Mouse (Mus musculus) ES-Bruce4 (cell line): ENCODE measurements at regions not wholly inside any gene's neighbourhood (a gene's known extent, or its start where the extent isn't known, plus 50 kb on each side); places are given as distances from the start of the nearest gene placed in this dataset.

Source experiments
- H3K27ac ChIP-seq: 2 replicates; pipeline ENCODE4 v1.5.1; 2012; ENCODE audit warnings: low read length, inconsistent platforms; ENCODE audit not compliant: insufficient read depth
- H3K27me3 ChIP-seq: 2 replicates; pipeline ENCODE4 v1.6.1; 2012; ENCODE audit warnings: mild to moderate bottlenecking, low read length, inconsistent platforms; ENCODE audit not compliant: control insufficient read depth, poor library complexity, insufficient read depth, severe bottlenecking
- H3K36me3 ChIP-seq: 2 replicates; pipeline ENCODE4 v1.6.1; 2012; ENCODE audit warnings: inconsistent platforms, mild to moderate bottlenecking, low read length, moderate library complexity; ENCODE audit not compliant: control insufficient read depth, poor library complexity, insufficient read depth, severe bottlenecking
- H3K4me1 ChIP-seq: one replicate; pipeline ENCODE4 v1.8.1; 2011; ENCODE audit warnings: low read length; ENCODE audit not compliant: control insufficient read depth, insufficient read depth
- H3K4me3 ChIP-seq: 2 replicates; pipeline ENCODE4 v1.5.1; 2011; ENCODE audit warnings: low read depth, mild to moderate bottlenecking, low read length
- H3K9ac ChIP-seq: 2 replicates; pipeline ENCODE4 v1.6.1; 2012; ENCODE audit warnings: low read depth, mild to moderate bottlenecking, inconsistent platforms; ENCODE audit not compliant: poor library complexity, severe bottlenecking
- H3K9me3 ChIP-seq: replicated peaks from 2 replicates; pipeline ENCODE4 v1.6.1; 2012; ENCODE audit warnings: mild to moderate bottlenecking, low read length, inconsistent platforms; ENCODE audit not compliant: control insufficient read depth, poor library complexity, insufficient read depth, severe bottlenecking
- CTCF ChIP-seq: IDR thresholded peaks from one replicate; pipeline ENCODE4 v1.8.1; 2011; ENCODE audit warnings: low read depth, low read length
- EP300 ChIP-seq: IDR thresholded peaks from 2 replicates; pipeline ENCODE4 v1.6.1; 2011; ENCODE audit warnings: low read depth, low read length; ENCODE audit not compliant: insufficient read depth
- POLR2A ChIP-seq: IDR thresholded peaks from one replicate; pipeline ENCODE4 v1.8.1; 2011; ENCODE audit warnings: low read length; ENCODE audit not compliant: insufficient read depth

DNA sequence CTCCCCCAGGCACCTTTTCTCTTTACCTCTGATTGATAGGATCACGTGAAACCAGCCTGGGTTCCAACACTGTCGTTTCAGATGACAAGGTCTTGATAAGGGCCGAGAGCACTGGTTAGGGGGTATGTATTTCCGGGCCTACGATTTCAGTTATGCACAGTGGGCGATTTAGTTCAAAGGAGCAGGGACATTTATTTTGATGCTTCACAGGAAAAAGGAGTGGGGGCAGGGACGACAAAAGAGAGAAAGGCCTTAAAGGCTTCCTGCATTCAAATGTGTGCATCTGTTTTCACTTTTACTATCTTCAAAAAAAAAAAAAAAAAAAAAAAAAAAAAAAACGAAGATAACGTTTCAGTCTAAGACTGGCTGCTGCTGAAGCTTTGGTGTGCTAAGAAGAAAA is 783.7 kb downstream of the Car8 start:
- H3K4me1 ChIP-seq = no peaks in the 10 kb centered on the region
- H3K9me3 ChIP-seq = no peaks in the 10 kb centered on the region
- H3K27me3 ChIP-seq = no peaks in the 10 kb centered on the region
- H3K9ac ChIP-seq = no peak overlapping the region
- TF ChIP-seq EP300 (no peak), POLR2A (no peak), CTCF (no peak)
- H3K36me3 ChIP-seq = no peaks in the 10 kb centered on the region
- H3K4me3 ChIP-seq = no peak overlapping the region
- H3K27ac ChIP-seq = no peak overlapping the region

DNA sequence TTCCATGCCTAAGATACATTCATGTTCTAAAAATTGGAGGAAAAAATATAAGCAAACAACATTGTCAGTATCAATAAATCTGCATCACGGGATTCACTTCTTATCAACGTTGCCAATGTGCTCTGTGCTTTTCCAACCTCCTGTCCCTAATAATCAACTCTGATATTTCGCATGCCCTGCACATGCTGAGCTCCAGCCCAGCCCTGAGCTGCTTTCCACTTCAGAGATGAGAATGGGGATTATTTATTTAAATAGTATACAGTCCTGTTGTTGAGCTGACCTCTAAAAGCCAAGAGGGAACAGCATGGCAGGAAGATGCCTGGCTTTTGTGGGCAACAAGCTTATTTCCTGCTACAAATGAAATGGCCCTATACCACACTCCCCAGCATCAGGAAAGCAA is 786.2 kb downstream of the Car8 start:
- no peak overlapping the region for H3K9ac ChIP-seq

DNA sequence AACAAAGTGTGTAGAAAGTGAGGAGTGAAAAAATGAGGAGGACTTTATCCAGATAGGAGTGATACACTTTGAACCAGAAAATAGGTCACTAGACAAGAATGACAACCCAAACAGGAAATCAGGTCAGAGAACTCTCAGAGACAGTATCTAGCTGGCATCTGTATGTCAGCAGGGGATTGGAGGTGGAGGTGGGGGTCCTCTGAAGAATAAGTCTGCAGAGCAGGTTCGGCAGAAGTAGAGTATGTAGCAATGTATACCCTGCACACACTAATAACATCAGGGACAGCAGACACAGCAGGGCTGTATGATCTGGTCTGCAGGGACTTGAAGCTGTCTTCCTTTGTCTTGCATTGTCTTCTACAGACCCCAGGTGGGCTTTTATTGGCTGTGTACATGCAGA is 787.9 kb downstream of the Car8 start:
- Histone ChIP-seq H3K9me3 (no peaks in the 10 kb centered on the region), H3K36me3 (no peaks in the 10 kb centered on the region), H3K9ac (no peak overlapping the region), H3K27ac (no peak overlapping the region), H3K4me3 (no peak overlapping the region), H3K4me1 (no peaks in the 10 kb centered on the region), H3K27me3 (no peaks in the 10 kb centered on the region)
- no peak for TF ChIP-seq CTCF
- no peak for TF ChIP-seq POLR2A
- no peak for TF ChIP-seq EP300

More for the DNA sequence above, 786.2 kb downstream of the Car8 start:
- Histone ChIP-seq H3K4me1 (no peaks in the 10 kb centered on the region), H3K36me3 (no peaks in the 10 kb centered on the region), H3K9me3 (no peaks in the 10 kb centered on the region), H3K27me3 (no peaks in the 10 kb centered on the region), H3K4me3 (no peak overlapping the region), H3K27ac (no peak overlapping the region)
- no peak for TF ChIP-seq EP300
- no peak for TF ChIP-seq CTCF
- TF ChIP-seq POLR2A = no peak

DNA sequence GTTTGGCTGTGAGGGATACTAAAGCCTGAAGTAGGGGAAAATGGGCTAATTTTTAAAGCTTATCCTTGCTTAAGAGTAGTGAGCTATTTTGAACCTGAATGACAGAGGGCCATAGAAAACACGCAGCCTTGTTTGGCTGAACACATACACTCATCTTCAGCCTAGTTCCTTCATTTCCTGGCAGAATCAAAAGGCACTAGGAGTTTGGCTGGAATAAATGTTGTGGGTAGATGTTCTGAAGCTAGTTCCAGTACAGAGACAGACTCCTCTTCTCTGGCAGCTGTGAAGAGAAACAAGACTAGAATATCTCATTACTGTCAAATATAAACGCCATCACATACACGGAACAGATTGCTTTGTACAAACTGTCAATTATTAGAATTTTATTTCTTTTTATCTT is 809.5 kb downstream of the Car8 start:
- Histone ChIP-seq H3K27ac (no peak overlapping the region), H3K27me3 (no peaks in the 10 kb centered on the region), H3K4me1 (no peaks in the 10 kb centered on the region), H3K4me3 (no peak overlapping the region), H3K9ac (no peak overlapping the region), H3K9me3 (no peaks in the 10 kb centered on the region), H3K36me3 (no peaks in the 10 kb centered on the region)
- TF ChIP-seq EP300 (no peak), POLR2A (no peak), CTCF (no peak)

DNA sequence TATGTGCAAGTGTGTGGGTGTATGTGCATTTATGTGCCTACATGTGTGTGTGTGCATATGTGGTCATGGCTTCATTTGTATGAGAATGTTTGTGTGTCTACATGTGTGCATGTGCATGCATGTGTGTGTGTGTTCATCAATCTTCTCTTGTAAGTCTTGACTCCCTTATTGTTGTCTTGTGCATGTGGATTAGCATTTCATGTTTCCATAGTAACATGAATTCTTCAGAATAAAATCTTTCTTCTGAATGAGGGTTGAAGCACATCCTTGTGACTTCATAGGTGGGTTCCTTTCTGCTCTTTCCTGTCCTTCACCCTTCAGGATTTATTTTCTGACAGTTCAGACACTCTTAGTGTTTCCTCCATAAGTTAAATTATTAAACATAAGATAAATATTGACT is 814.8 kb downstream of the Car8 start:
- no peak for TF ChIP-seq EP300
- TF ChIP-seq POLR2A = no peak
- TF ChIP-seq CTCF = no peak
- Histone ChIP-seq H3K4me3 (no peak overlapping the region), H3K4me1 (no peaks in the 10 kb centered on the region)

GRCm38 (mm10) chr4:7423204-7423603 is 815.6 kb downstream of the Car8 start:
- Histone ChIP-seq H3K4me3 (no peak overlapping the region), H3K4me1 (no peaks in the 10 kb centered on the region)
- no peak for TF ChIP-seq POLR2A
- no peak for TF ChIP-seq EP300
- no peak for TF ChIP-seq CTCF

More for the DNA sequence above, 814.8 kb downstream of the Car8 start:
- Histone ChIP-seq H3K27ac (no peak overlapping the region), H3K36me3 (no peaks in the 10 kb centered on the region), H3K9ac (no peak overlapping the region), H3K27me3 (no peaks in the 10 kb centered on the region), H3K9me3 (no peaks in the 10 kb centered on the region)

More at GRCm38 (mm10) chr4:7423204-7423603, 815.6 kb downstream of the Car8 start:
- Histone ChIP-seq H3K27me3 (no peaks in the 10 kb centered on the region), H3K9me3 (no peaks in the 10 kb centered on the region), H3K27ac (no peak overlapping the region), H3K36me3 (no peaks in the 10 kb centered on the region), H3K9ac (no peak overlapping the region)
